Mouse (Mus musculus) CH12.LX (cell line): ENCODE measurements around the gene Abhd14b. TPM values are rescaled to one million over a fixed set of nuclear protein-coding genes. Genes with fewer than 3 reads are reported as not detected.

ENCODE experiments used
- DNase-seq: peaks from one replicate; pipeline ENCODE4 v3.0.0-alpha.2; 2013; ENCODE audit errors: extremely low read depth
- H3K27ac ChIP-seq: 2 replicates; pipeline ENCODE4 v1.5.1; 2012; ENCODE audit warnings: low read depth, mild to moderate bottlenecking, control low read depth, moderate library complexity; ENCODE audit not compliant: insufficient read depth
- H3K27me3 ChIP-seq: replicated peaks from 2 replicates; pipeline ENCODE3; 2012; ENCODE audit warnings: inconsistent platforms
- H3K36me3 ChIP-seq, 2 experiments: replicated peaks in 1 of 2; 2 replicates each; pipeline versions ENCODE3 to v1.6.1; 2012; ENCODE audit warnings: inconsistent platforms in 1 of 2, low read length in 1 of 2, mild to moderate bottlenecking in 1 of 2, mixed read lengths in 1 of 2, moderate library complexity in 1 of 2; ENCODE audit not compliant: control insufficient read depth in 1 of 2, insufficient read depth in 1 of 2
- H3K4me1 ChIP-seq, 2 experiments: 2 replicates each; pipeline ENCODE4 v1.6.1; 2012; ENCODE audit warnings: inconsistent platforms in 1 of 2, moderate library complexity in 1 of 2; ENCODE audit not compliant: insufficient read depth in 2 of 2, control insufficient read depth in 1 of 2
- H3K4me2 ChIP-seq: 2 replicates; pipeline ENCODE4 v1.6.1; 2012; ENCODE audit warnings: low read depth, mild to moderate bottlenecking, control low read depth; ENCODE audit not compliant: poor library complexity, insufficient read depth, severe bottlenecking
- H3K4me3 ChIP-seq, 3 experiments: fragments of 150-350 bp in 1 of 3; sonication (generic) in 1 of 3; replicated peaks in 1 of 3; 2 replicates each; pipeline versions ENCODE3 to v1.5.1; 2011 to 2012; ENCODE audit warnings: low read depth in 2 of 3, low read length in 2 of 3, mild to moderate bottlenecking in 2 of 3, moderate library complexity in 2 of 3, control low read depth in 1 of 3, improper control_type of control experiment in 1 of 3, inconsistent platforms in 1 of 3, mixed read lengths in 1 of 3; ENCODE audit not compliant: poor library complexity in 1 of 3
- H3K79me2 ChIP-seq: replicated peaks from 2 replicates; pipeline ENCODE4 v1.6.1; 2012; ENCODE audit warnings: mild to moderate bottlenecking, moderate library complexity; ENCODE audit not compliant: control insufficient read depth, poor library complexity, insufficient read depth, severe bottlenecking; ENCODE audit errors: extremely low read depth
- H3K9ac ChIP-seq: 2 replicates; pipeline ENCODE4 v1.6.1; 2012; ENCODE audit warnings: low read depth, mild to moderate bottlenecking, control low read depth, moderate library complexity; ENCODE audit not compliant: insufficient read depth
- H3K9me3 ChIP-seq: replicated peaks from 2 replicates; pipeline ENCODE3; 2012; ENCODE audit warnings: low read length, inconsistent platforms, mixed read lengths
- BHLHE40 ChIP-seq: IDR thresholded peaks from 2 replicates; pipeline ENCODE4 v1.6.1; 2011; ENCODE audit warnings: mild to moderate bottlenecking, low read depth, low read length, improper control_type of control experiment
- CHD1 ChIP-seq: IDR thresholded peaks from 2 replicates; pipeline ENCODE4 v1.6.1; 2012; ENCODE audit warnings: low read depth, low read length, improper control_type of control experiment, inconsistent platforms
- CTCF ChIP-seq, 2 experiments: IDR thresholded peaks in 1 of 2; conservative IDR thresholded peaks in 1 of 2; 2 replicates each; pipeline ENCODE4 v1.5.1; 2011 to 2012; ENCODE audit warnings: low read depth in 2 of 2, low read length in 2 of 2, improper control_type of control experiment in 1 of 2, inconsistent platforms in 1 of 2, mild to moderate bottlenecking in 1 of 2, moderate library complexity in 1 of 2
- ELF1 ChIP-seq: IDR thresholded peaks from 2 replicates; pipeline ENCODE4 v1.6.1; 2014; ENCODE audit warnings: low read depth, mild to moderate bottlenecking, inconsistent platforms, low read length, improper control_type of control experiment
- ETS1 ChIP-seq: conservative IDR thresholded peaks from 2 replicates; pipeline ENCODE4 v1.6.1; 2012; ENCODE audit warnings: low read depth, mild to moderate bottlenecking, inconsistent platforms, low read length, improper control_type of control experiment, moderate library complexity
- GABPA ChIP-seq: IDR thresholded peaks from 2 replicates; pipeline ENCODE4 v1.6.1; 2012; ENCODE audit warnings: low read depth, low read length, improper control_type of control experiment, inconsistent platforms; ENCODE audit not compliant: insufficient replicate concordance
- IRF4 ChIP-seq: IDR thresholded peaks from 2 replicates; pipeline ENCODE4 v1.6.1; 2014; ENCODE audit warnings: low read depth, mild to moderate bottlenecking, inconsistent platforms, low read length, improper control_type of control experiment
- JUND ChIP-seq: conservative IDR thresholded peaks from 2 replicates; pipeline ENCODE4 v1.6.1; 2011; ENCODE audit warnings: low read depth, low read length, improper control_type of control experiment
- MYC ChIP-seq: IDR thresholded peaks from 2 replicates; pipeline ENCODE4 v1.6.1; 2011; ENCODE audit warnings: low read depth, mild to moderate bottlenecking, improper control_type of control experiment, low read length
- NELFE ChIP-seq: IDR thresholded peaks from 2 replicates; pipeline ENCODE4 v1.6.1; 2011; ENCODE audit warnings: low read depth, low read length, improper control_type of control experiment
- NRF1 ChIP-seq: IDR thresholded peaks from 2 replicates; pipeline ENCODE4 v1.6.1; 2014; ENCODE audit warnings: low read depth, mild to moderate bottlenecking, inconsistent platforms, low read length, improper control_type of control experiment, moderate library complexity
- RCOR1 ChIP-seq: conservative IDR thresholded peaks from 2 replicates; pipeline ENCODE4 v1.6.1; 2012; ENCODE audit warnings: low read depth, mild to moderate bottlenecking, inconsistent platforms, low read length, improper control_type of control experiment
- TBP ChIP-seq: conservative IDR thresholded peaks from 2 replicates; pipeline ENCODE4 v1.6.1; 2011; ENCODE audit warnings: low read depth, low read length, improper control_type of control experiment
- ZC3H11A ChIP-seq: IDR thresholded peaks from 2 replicates; pipeline ENCODE4 v1.6.1; 2012; ENCODE audit warnings: low read depth, mild to moderate bottlenecking, inconsistent platforms, low read length, improper control_type of control experiment
- ZKSCAN1 ChIP-seq: IDR thresholded peaks from 2 replicates; pipeline ENCODE4 v1.6.1; 2012; ENCODE audit warnings: low read depth, inconsistent platforms, low read length, improper control_type of control experiment, borderline replicate concordance
- ZNF384 ChIP-seq: IDR thresholded peaks from 2 replicates; pipeline ENCODE4 v1.6.1; 2012; ENCODE audit warnings: low read depth, low read length, improper control_type of control experiment, inconsistent platforms
- dilution Hi-C: fragments of 300-500 bp; cut with MboI; formaldehyde crosslinking; loops from 2 replicates; pipeline ENCODE4 v1.14.3; 2020; ENCODE audit warnings: low sequenced_read_pairs; ENCODE audit not compliant: extremely low pct_unique_long_range_greater_than_20kb, extremely low pct_ligation_motif_present
- in situ Hi-C: fragments of 300-500 bp; cut with MboI; formaldehyde crosslinking; loops from 3 replicates; pipeline ENCODE4 v1.14.3; 2019; ENCODE audit warnings: low sequenced_read_pairs, low pct_ligation_motif_present, low pct_unique_long_range_greater_than_20kb, mixed read lengths
- polyA plus RNA-seq: library from polyadenylated mRNA; unstranded; fragments of >175 nt; gene quantifications from 2 replicates; pipeline ENCODE4 v1.2.1, GENCODE M21; 2012; ENCODE audit warnings: low read depth; ENCODE audit not compliant: insufficient read length
- total RNA-seq, 2 experiments: library from RNA; depleted of rRNA; stranded (reverse); fragments of 300-350 nt in 1 of 2; fragments of >200 nt in 1 of 2; gene quantifications; 2 replicates each; pipeline ENCODE4 v1.2.3; 2012 to 2014

Abhd14b gene
- total and polyA plus RNA-seq, 3 experiments: 2.9 to 5.4 (median 5.3) TPM

GRCm38 (mm10) chr9:106454888-106455681 lies 7.8 kb downstream of the Abhd14b start:
- Histone ChIP-seq H3K9me3 (no peaks in the 10 kb centered on the region), H3K4me3 (peak overlapping the region in 2 of 3 experiments; percentile 24 to 68), H3K36me3 (peaks cover 4 to 52% of the 10 kb centered on the region in 2 experiments), H3K79me2 (no peaks in the 10 kb centered on the region), H3K9ac (no peak overlapping the region), H3K4me2 (peak overlapping the region; percentile 71; the same call in 1 of the 2 replicates)
- dilution Hi-C loops: no loop called here
- TF ChIP-seq ZC3H11A: no peak
- no peak for TF ChIP-seq JUND
- TF ChIP-seq TBP: no peak
- no peak for TF ChIP-seq BHLHE40
- TF ChIP-seq NELFE: no peak
- no peak for TF ChIP-seq MYC
- no peak for TF ChIP-seq ELF1
- TF ChIP-seq CHD1: no peak
- TF ChIP-seq, all 38 proteins: peak for 0
- peaks cover 27 to 65% of the 10 kb centered on the region in 2 experiments for H3K4me1 ChIP-seq
- no peaks in the 10 kb centered on the region for H3K27me3 ChIP-seq
- DNase-seq: no peak
- H3K27ac ChIP-seq: no peak overlapping the region
- in situ Hi-C loops: no loop called here

- Histone ChIP-seq H3K9me3 (no peaks in the 10 kb centered on the region), H3K27me3 (no peaks in the 10 kb centered on the region), H3K4me1 (peaks cover 27 to 63% of the 10 kb centered on the region in 2 experiments), H3K36me3 (peaks cover 10 to 52% of the 10 kb centered on the region in 2 experiments), H3K9ac (no peak overlapping the region), H3K27ac (no peak overlapping the region), H3K4me2 (no peak overlapping the region), H3K4me3 (no peak overlapping the region), H3K79me2 (no peaks in the 10 kb centered on the region)
- DNase-seq: no peak
- in situ Hi-C loops (no loop called here), dilution Hi-C loops (no loop called here)
- TF ChIP-seq IRF4 (no peak), ZNF384 (no peak), MYC (no peak), RCOR1 (no peak), JUND (no peak), CTCF (conservative IDR thresholded peaks at IDR 0.05 in 1 of 2, IDR thresholded peaks at IDR 0.05 in 1 of 2; ENCODE audit: low read depth in 2 of 2, low read length in 2 of 2) (no peak), ZKSCAN1 (no peak), NELFE (no peak), ETS1 (no peak), BHLHE40 (no peak), NRF1 (no peak), GABPA (no peak)
Measured at GRCm38 (mm10) chr9:106456325-106457162, 9.3 kb downstream of the Abhd14b start.
